Mouse (Mus musculus): Measurements from ENCODE around the gene Slc5a11.

Slc5a11 gene

DNA sequence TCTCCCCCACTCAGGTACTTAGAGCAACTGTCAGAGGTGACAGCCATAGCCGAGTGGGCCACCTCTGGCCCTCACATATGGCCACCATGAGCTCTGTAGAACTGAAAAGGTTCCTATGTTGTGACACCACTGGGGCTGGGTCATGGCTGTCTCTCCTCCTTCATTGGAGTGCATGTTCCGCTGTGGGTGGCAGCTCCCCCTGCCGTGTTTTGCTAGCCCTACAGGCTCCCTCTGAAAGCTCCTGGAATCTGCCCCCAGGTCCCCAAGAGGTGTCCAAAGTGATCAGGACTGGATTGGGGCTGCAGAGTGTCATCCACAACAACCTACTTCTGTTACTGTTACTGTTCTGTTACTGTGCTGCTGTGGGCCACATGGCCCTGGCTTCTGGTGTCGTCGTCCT lies 2.3 kb upstream of the Slc5a11 start:
- DNase-seq (ENCODE audit: low spot score): no peak

DNA sequence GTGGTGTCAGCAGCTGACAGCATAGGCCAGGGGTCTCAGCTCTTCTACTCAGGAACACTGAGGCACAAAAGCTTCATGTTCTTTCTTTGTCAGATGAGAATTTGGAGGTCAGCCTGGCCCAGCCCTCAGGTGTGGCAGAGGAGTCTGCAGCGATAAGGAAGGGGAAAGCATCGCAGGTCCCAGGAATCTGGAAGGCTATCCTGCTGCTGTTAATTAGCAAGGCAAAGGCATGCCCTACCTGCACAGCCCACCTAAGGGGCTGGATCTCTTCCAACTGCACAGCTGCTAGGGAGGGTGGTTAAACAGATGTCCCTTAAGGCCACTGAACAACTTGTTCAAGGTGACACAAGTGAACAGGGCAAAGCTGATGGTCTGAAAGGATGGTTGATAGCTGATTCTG lies 558 bp downstream of the Slc5a11 start:
- no peak for DNase-seq (ENCODE audit: low spot score)

GRCm38 (mm10) chr7:123217448-123218354 lies 3.1 kb downstream of the Slc5a11 start:
- no peak for DNase-seq (ENCODE audit: low spot score)

GRCm38 (mm10) chr7:123218620-123219019 lies 4.0 kb downstream of the Slc5a11 start:
- no peak for DNase-seq (ENCODE audit: low spot score)

- no peak for DNase-seq (ENCODE audit: low spot score)
Observed at GRCm38 (mm10) chr7:123219781-123220632, 5.4 kb downstream of the Slc5a11 start.

- no peak for DNase-seq (ENCODE audit: low spot score)
Observed at GRCm38 (mm10) chr7:123220633-123220942, 6.0 kb downstream of the Slc5a11 start.

DNA sequence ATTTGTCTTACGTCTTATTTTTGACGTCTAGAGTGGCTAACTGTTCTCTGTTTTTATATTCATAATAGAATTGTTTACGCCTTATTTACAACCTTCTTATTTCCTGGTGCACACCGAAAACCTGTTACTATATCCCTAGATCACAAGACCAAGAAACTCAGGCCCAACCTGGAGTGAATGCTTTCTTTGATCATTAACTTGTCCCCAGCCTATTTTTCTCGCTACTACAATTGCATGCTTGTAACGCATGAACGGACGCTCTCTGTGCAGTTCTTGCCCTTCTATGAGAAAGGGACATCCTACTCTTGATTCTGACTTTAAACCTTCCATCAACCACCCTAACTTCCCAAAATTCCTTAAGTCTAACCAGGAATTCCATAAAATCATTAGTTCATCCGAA lies 9.5 kb downstream of the Slc5a11 start:
- no peak for DNase-seq (ENCODE audit: low spot score)

DNA sequence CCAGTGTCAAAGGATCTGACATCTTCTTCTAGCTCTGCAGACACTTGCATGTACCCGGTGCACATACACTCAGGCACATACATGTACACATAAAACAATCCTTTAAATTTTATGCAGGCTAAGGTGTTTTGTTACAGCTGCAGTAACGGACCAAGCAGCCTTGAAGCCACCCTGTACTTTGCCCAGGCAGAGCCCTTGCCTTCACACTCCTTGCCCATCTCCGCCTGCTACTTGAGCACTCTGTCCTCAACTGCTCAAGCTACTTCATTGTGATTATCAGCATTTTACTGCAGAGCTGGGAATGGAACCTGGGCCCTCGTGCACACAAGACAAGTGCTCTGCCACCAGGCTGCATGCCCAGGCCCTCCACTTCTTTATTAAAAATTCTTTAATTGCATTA lies 10.6 kb downstream of the Slc5a11 start:
- no peak for DNase-seq (ENCODE audit: low spot score)

- DNase-seq (ENCODE audit: low spot score): no peak
Observed at GRCm38 (mm10) chr7:123235449-123235848, 20.9 kb downstream of the Slc5a11 start.

DNA sequence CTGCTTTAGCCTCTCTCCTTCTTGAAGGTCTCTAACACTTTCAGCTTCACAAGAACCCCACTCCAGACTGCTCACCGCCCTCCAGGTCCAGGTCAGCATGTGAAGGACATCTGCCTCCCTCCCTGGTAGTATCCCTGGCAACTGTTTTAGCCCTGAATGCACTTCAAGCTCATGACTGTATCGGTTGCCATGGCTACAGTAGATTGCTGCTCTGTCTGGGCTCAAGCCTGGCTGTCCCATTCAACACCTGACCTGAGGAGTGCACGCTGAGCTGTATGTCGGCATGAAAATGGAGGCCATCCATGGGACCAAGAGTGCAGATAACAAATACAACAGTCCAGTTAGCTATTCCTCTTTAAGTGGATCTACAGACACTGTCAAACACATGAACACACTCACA lies 24.0 kb downstream of the Slc5a11 start:
- DNase-seq (ENCODE audit: low spot score): no peak

DNA sequence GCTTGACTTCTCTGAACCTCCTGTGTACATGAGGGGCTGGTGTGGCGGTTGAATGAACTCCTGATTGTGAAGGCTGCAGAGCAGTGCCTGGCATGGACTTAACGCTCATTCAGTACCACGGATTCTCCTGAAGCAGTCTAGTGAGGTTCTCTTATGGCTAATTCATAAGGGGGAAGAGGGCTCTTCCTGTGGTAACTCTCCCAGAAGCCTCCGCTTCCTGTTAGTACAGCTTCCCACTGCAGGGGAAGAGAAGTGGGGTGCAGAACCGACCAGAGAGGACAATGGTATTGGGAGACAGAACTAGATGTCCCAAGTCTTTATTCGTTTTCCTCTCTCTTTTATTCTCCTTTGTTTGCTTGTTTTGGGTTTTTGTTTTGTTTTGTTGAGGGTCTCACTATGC lies 25.5 kb downstream of the Slc5a11 start:
- no peak for DNase-seq (ENCODE audit: low spot score)

- DNase-seq (ENCODE audit: low spot score): no peak
Observed at GRCm38 (mm10) chr7:123242241-123242640, 27.7 kb downstream of the Slc5a11 start.

DNA sequence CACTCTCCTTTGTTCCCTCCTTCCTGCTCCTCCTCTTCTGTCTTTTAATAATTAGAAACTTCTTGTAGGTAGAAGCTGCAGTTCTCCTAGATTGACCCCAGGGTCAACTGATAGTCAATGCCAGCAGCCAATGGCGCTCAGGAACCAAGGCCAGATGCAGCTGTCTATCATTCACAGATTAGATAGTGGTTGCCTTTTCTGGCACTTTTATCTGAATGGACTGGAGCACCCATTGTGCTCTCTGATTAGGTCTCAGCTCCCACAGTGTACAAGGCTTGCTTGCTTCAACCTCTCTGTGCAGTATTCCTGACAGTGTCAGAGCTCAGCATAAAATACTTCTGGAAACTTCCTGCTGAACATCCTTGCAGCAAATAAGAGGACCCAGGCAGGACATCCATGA lies 30.3 kb downstream of the Slc5a11 start:
- no peak for DNase-seq (ENCODE audit: low spot score)

GRCm38 (mm10) chr7:123246504-123247084 lies 32.0 kb downstream of the Slc5a11 start:
- no peak for DNase-seq (ENCODE audit: low spot score)

DNA sequence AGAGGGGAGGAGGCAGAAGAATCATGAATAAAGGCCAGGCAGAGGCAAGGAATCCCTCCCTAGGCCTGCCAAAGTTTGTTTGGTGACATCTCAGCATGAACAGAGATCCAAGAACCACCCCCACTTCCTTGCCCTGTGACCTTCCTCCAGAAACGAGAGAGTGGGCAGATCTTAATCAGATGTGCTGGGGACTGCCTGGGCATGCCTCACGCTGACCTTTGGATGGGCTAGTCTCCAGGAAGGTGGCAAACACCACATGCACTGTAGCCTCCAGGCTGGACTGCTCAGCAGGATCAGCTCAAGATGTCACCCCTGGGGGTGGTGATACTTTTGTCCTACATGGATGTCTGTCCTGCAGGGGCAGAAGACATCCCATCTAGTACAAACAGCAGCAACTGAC lies 33.6 kb downstream of the Slc5a11 start:
- no peak for DNase-seq (ENCODE audit: low spot score)

DNA sequence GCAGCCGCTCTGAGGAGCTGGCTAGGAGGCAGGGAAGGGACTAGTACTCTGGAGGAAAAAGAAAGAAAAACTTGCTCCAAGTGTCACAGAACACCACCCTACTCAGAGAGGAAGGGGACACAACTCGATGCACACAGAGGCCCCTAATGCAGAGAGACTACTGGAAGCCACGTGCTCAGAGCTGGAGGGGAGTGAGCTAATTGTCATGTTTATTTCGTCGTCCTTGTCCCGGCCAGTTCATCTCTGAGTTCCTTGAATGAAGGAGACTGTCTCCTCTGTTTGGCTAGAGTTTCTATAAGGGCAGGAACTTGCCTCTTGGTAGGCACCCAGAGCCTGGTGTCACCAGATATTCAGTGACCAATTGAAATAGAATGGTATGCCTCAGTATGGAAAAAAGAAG lies 36.8 kb downstream of the Slc5a11 start:
- DNase-seq (ENCODE audit: low spot score): no peak

DNA sequence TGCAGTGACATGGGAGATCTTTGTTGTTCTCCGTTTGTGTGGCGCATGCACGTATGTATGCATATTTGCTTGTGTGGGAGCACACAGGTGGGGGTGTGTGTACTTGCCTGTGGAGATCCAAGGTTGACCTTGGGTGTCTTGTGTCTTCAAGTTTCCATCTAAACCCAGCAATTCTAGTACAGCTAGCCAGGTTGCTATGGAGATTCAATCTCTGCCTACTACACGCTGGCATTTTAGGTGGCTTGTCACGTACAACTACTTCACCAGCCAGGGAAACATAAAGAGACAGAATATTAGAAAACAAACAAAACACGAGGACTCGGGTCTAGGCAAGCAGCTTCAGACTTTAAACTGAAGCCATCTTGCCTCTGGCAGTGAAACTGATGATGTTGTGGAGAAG lies 38.8 kb downstream of the Slc5a11 start:
- DNase-seq (ENCODE audit: low spot score): no peak

DNA sequence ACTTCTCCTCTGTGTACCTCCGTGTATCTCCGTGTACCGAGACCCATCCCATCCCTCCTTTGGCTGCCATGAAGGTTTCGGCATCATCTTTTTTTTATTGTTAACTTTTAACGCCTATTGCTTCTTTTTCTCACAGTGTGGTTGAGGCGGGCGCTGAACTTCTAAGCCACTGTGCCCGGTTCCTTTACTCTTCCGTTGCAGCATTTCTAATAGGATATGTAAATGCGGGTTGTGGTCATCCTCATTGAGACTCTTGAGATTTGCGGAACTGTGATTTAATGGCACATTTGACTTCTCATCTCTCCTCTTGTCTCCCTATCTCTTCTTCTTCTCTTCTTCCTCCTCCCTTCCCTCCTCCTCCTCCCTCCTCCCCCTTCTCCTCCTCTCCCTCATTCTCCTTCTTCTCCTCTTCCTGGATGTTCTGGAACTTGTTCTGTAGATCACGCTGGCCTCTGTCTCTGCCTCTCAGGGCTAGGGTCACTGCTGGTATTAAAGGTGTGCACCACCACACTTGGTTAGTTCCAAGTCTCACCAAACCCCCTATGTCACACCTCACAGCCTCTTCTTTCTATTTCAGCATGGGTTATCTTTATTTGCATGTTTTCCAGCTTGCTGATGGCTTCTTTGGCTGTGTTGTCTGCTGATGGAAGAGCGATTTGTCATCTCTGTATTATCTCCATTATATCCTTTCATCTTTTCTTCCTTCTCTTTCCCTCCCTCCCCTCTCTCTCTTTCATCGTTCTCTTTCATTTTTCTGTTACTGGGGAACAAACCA lies 39.8 kb downstream of the Slc5a11 start:
- DNase-seq (ENCODE audit: low spot score): no peak

DNA sequence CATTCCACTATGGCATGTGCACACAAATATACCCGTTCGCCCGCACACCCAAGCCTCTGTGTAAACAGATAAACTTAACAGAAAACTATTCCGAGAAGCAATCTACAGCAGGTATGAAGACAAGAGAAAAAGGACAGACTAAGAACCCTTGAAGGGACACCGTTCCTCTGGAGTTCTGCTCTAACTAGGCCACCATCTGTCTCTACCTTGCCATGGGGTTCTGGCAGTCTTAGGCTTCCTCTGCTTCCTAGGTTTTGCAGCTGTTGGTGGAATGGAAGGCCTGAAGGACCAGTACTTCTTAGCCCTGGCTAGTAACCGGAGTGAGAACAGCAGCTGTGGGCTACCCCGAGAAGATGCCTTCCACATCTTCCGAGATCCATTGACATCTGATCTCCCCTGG lies 43.5 kb downstream of the Slc5a11 start:
- DNase-seq (ENCODE audit: low spot score): no peak

GRCm38 (mm10) chr7:123273056-123273455 lies 58.5 kb downstream of the Slc5a11 start:
- no peak for DNase-seq (ENCODE audit: low spot score)

DNA sequence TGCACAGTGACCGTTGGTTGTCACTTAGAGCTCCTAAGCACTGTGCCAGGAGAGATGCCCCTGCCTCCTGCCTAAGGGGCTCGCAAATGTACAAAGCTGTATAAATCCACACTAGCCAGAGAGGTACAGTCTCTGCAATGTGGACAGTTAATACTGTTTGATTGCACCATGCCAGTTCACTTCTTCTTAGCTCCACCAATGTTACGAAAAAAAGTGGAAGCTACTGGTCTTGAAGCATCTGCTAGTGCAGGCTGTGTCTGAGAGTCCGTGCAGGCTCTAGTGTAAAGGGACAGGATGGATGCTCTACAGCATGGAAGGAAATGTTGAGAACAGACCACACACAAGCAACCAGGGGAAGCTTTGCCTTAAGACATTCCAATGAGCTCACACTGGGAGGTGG lies 62.0 kb downstream of the Slc5a11 start:
- DNase-seq (ENCODE audit: low spot score): no peak

GRCm38 (mm10) chr7:123279797-123280196 lies 65.2 kb downstream of the Slc5a11 start:
- DNase-seq (ENCODE audit: low spot score): no peak

All from layer of hippocampus, adult 9-10 months (tissue).